Mouse (Mus musculus): ENCODE measurements around the gene Drd4. TPM values are rescaled to one million over a fixed set of nuclear protein-coding genes. Genes with fewer than 3 reads are reported as not detected.

Gene Drd4
- total RNA-seq, 2 experiments from 2014 or later, result 0.41 to 0.66 TPM

- no peak for DNase-seq (ENCODE audit: low spot score in 2 of 2)
- intact Hi-C loops (cut with DNase I), result no loop called here
These were observed 36.7 kb downstream of the Drd4 start for GRCm38 (mm10) chr7:141328373-141328990.

GRCm38 (mm10) chr7:141330706-141331105, 38.9 kb downstream of the Drd4 start:
- intact Hi-C loops (cut with DNase I), result no loop called here
- no peak for DNase-seq (ENCODE audit: low spot score in 2 of 2)

DNA sequence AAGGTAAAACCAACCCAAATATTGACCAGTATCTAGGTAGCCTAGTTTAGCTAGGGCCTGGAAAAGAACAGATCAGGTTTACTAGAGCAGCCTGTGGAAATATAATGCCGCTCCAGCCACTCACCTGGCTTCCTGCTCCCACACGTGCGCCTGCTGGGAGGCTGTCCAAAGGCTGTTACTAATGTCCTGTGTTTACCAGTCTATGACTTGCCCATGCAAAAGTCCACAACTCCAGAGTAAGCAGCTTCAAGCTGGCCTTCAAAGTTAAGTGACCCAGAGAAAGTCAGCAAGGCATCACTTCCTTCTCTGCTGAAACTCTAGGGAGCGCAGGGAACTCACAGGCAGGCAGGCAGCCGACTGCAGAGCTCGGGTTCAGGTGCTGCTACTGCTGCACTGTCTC, 40.2 kb downstream of the Drd4 start:
- no peak for DNase-seq (ENCODE audit: low spot score in 2 of 2)
- intact Hi-C loops (cut with DNase I), result no loop called here

DNA sequence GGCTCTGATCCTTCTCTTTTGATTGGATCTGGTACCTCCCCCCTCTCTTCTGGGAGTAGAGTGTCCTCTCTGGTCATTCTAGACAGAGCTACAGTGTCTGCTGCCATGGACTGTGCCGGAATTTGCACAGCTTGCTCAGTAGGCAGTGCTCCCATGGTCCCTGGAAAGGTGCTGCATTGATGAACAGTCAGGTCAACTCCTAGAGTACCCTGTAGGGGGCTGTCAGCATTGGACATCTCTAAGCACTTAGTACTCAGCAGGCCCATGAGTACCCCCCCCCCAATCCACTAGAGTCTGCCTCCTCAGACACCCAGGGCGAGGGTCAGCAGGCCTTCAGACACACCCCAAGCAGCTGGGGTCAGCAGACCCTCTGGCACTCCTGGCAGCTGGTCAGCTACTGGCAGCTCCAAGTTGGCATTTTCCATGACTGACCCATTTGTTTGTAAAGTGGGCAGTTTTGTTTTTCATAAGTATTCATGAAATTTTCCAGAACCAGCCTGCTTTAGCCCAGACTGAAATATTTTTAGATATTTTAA, 43.3 kb downstream of the Drd4 start:
- intact Hi-C loops (cut with DNase I), result no loop called here
- no peak for DNase-seq (ENCODE audit: low spot score in 2 of 2)

- DNase-seq (ENCODE audit: low spot score in 2 of 2), result peak in 1 of 2 experiments; percentile 47
- intact Hi-C loops (cut with DNase I), result no loop called here
These were observed 43.9 kb downstream of the Drd4 start for GRCm38 (mm10) chr7:141335682-141336081.

GRCm38 (mm10) chr7:141336296-141336695, 44.5 kb downstream of the Drd4 start:
- DNase-seq (ENCODE audit: low spot score in 2 of 2), result no peak
- intact Hi-C loops (cut with DNase I), result no loop called here

DNA sequence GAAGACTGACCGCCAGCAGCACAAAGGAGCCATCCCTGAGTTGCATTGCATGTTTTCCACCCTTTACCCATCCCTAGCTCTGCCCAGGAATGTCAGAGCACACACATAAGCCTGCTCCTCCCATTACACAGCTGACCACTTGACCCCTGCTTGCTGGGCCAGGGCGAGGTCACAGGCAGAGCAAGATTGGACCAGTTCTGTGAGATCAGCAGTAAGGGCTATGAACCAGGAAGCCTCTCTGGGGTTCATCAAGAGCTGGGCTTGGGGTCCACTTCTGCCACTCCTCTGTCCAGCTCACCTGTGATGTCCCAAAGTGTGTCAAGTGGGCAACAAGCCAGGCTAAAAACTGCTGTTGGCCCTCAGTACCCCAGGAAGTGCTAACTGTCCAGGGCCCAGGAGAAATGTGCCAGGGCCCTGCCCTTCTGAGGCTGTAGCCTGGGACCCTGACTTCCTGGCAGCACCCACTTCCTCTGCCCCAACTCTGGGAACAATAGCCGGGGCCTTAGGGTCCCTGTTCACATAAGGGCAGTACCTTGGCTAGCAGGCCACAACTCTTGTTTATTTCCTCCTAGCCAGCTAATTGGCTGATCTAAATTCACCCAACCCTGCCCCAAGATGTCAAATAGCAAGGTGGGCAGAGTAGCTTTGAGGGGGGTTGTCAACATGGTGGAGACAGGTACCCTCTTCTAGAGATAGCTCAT, 46.1 kb downstream of the Drd4 start:
- DNase-seq (ENCODE audit: low spot score in 2 of 2), result no peak
- intact Hi-C loops (cut with DNase I), result no loop called here

DNA sequence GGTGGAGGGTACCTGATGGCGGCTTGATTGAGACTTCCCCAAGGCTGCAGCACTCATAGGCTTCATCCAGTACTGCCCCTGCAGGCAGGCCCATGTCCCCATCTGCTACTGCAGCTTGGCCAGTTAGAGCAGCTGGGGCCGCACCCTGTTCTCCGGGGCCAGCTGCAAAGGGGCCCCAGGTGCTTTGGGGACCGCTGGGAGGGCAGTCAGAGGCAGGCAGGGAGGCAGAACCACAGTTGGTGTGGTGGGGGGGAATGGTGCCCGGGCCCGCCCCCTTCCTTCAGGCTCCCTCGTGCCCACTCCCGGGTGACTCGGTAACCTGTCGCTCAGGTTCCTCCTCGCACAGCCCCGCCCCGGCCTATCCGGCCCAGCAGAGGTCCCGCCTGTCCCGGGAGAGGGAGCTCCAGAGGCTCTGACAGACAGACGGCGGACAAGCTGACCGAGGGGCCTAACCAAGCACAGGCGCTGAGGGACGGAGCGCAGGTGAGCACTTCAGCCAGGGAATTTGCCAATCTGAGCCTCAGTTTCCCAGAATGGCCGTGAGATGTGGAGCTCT, 46.8 kb downstream of the Drd4 start, which contains the start of gene Eps8l2:
Gene Eps8l2 (plus strand): TSS at position 305 of the 556 bp plus-strand sequence.
- intact Hi-C loops (cut with DNase I), result no loop called here
- no peak for DNase-seq (ENCODE audit: low spot score in 2 of 2)

DNA sequence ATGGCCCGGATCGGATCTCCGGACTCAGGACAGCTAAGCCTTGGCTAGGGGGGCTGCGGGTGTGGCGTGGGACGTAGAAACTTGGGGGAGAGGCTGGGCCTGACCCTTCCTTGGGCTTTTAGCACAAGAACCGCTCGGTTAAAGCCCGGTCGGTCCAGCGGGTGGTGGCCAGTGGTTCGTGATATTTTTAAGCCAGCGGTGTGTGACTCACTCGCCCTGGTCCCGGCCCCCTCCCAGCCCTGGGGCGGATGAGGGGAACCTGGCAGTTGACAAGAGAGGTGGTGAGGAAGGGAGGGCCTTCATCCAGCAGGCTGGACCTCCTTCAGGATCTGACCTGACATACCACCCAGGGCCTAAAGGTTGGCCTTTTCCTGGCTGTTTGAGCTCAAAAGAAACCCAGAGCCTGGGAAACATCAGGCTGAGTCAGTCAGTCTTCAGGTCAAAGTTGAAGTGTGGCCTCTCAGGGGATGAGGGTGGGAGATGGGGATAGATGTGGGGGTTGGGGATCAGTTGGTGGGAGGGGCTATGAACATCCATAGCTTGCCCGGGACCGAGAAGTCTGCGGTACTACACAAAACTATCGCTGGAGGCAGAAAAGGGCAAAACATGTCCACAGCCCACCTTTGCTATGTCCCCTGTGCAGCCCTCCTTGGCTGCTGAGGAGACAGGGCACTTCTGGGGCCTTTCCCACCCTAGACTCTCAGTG, 47.6 kb downstream of the Drd4 start:
- intact Hi-C loops (cut with DNase I), result no loop called here
- DNase-seq (ENCODE audit: low spot score in 2 of 2), result no peak

DNA sequence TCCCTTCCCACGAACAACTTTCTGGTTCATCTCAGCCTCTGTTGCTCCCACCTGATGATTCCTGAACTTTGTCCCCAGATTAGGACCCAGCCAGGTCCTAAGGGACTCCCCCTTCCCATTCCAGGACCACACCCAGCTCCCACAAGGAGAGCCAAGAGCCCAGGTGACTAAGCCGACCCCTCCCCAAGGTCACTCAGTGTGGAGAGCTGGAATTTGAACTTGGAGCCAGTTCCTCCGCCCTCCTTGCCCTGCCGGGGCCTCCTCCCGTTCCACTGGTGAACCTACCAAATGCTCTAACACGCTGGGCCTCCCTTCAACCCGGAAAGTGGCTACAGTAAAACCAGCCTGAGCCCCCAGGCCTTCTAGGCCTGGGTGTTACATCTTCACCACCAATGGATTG, 48.2 kb downstream of the Drd4 start:
- no peak for DNase-seq (ENCODE audit: low spot score in 2 of 2)
- intact Hi-C loops (cut with DNase I), result no loop called here

DNA sequence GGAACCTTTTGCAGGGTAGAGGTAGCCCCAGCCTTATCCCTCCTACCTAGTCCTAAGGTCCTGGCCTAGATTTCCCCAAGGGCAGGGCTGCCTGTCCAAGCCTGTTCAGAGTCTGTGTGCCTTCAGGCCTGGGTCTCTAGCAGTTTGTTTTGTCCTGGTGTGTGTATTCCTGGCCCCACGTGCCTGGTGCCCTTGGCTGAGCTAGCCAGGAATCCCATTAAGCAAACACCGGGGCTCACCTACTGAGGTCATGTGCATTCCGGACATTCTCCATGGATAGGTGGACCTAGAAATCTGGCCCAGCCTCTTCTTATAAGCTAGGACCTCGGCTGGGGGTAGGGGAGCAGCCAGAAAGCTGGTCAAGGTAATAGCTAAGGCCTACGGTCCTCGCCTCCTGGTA, 48.7 kb downstream of the Drd4 start:
- DNase-seq (ENCODE audit: low spot score in 2 of 2), result no peak
- intact Hi-C loops (cut with DNase I), result no loop called here

- DNase-seq (ENCODE audit: low spot score in 2 of 2), result no peak
- intact Hi-C loops (cut with DNase I), result no loop called here
These were observed 50.0 kb downstream of the Drd4 start for GRCm38 (mm10) chr7:141341689-141342226.

- no peak for DNase-seq (ENCODE audit: low spot score in 2 of 2)
- intact Hi-C loops (cut with DNase I), result no loop called here
These were observed 51.4 kb downstream of the Drd4 start for GRCm38 (mm10) chr7:141343230-141343629.

DNA sequence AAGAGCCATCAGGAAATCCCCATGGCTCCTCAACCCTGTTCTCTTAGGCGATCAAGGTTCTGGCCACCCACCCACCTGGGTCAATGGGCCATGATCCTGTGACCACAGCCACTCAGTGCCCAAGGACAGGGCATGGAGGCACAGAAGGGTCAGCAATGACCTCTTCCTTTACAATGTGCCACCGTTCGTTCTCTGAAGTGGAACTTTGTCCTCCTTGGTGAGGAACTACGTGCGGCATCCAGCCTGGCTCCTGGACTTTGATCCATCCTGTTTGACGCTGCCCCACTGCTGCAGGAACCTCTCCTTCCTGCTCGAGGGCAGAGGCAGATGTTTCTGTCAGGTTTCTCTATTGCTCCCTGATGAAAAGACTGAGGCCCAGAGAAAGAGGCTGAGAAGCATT, 51.9 kb downstream of the Drd4 start:
- intact Hi-C loops (cut with DNase I), result no loop called here
- no peak for DNase-seq (ENCODE audit: low spot score in 2 of 2)

DNA sequence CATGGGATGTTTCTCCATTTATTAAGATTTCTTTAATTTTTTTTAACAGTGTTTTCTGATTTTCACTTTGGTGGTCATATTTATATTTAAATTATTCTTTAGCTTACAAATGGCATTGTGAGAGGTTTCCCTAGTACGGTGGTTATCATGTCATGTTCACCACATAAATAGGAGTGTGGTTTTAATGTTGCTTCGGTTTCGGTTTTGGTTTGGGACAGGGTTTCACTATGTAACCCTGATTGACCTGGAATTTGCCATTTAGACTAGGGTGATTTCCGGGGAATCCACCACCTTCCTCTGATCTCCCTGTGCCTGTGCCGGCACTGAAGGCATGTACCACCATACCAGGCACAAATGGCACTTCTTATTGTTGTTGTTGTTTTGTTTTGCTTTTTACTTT, 53.0 kb downstream of the Drd4 start:
- intact Hi-C loops (cut with DNase I), result no loop called here
- DNase-seq (ENCODE audit: low spot score in 2 of 2), result no peak

Other genes with a start within 250 kb of the Drd4 start
- 10 to 100 TPM; 79.6 to 84.3 TPM for gene B4galnt4, start 230.9 kb upstream of the Drd4 start, total RNA-seq (2021)
- gene Pkp3, start 213.8 kb upstream of the Drd4 start, total RNA-seq (2021), result under 1 TPM in 1 of 2 experiments, not detected in 1; 0.21 TPM
- gene Sigirr, start 191.4 kb upstream of the Drd4 start, total RNA-seq (2021), result 1 to 10 TPM; 2.9 to 3.2 TPM
- gene Ano9, start 174.2 kb upstream of the Drd4 start, total RNA-seq (2021), result not detected
- 10 to 100 TPM; 47.3 to 53.6 TPM for gene Ptdss2, start 169.6 kb upstream of the Drd4 start, total RNA-seq (2021)
- gene Rnh1, start 119.1 kb upstream of the Drd4 start, total RNA-seq (2021), result 10 to 100 TPM; 30.5 to 32.9 TPM
- 100 to 1,000 TPM; 279 to 287 TPM for gene Hras, start 98.0 kb upstream of the Drd4 start, total RNA-seq (2021)
- 1 to 10 TPM; 3.1 to 4.4 TPM for gene Lrrc56, start 97.8 kb upstream of the Drd4 start, total RNA-seq (2021)
- not detected for gene Lmntd2, start 77.9 kb upstream of the Drd4 start, total RNA-seq (2021)
- 1 to 10 TPM in 1 of 2 experiments, under 1 TPM in 1; 0.78 to 1.5 TPM for gene Rassf7, start 76.1 kb upstream of the Drd4 start, total RNA-seq (2021)
- 10 to 100 TPM; 75.5 to 76.4 TPM for gene Phrf1, start 63.2 kb upstream of the Drd4 start, total RNA-seq (2021)
- gene Irf7, start 25.5 kb upstream of the Drd4 start, total RNA-seq (2021), result 1 to 10 TPM in 1 of 2 experiments, under 1 TPM in 1; 0.78 to 1.1 TPM
- gene Cdhr5, start 15.2 kb upstream of the Drd4 start, total RNA-seq (2021), result not detected
- not detected for gene Sct, start 12.9 kb upstream of the Drd4 start, total RNA-seq (2021)
- 10 to 100 TPM; 71.8 to 76.6 TPM for gene Deaf1, start 35.7 kb downstream of the Drd4 start, total RNA-seq (2021)
- 10 to 100 TPM; 33.4 to 34.6 TPM for gene Tmem80, start 35.7 kb downstream of the Drd4 start, total RNA-seq (2021)
- 1 to 10 TPM; 3.0 to 3.3 TPM for gene Eps8l2, start 46.9 kb downstream of the Drd4 start, total RNA-seq (2021)
- gene Taldo1, start 100.2 kb downstream of the Drd4 start, total RNA-seq (2021), result 100 to 1,000 TPM; 103 TPM
- 10 to 100 TPM; 41.3 to 48.4 TPM for gene Gatd1, start 122.1 kb downstream of the Drd4 start, total RNA-seq (2021)
- gene Cend1, start 137.5 kb downstream of the Drd4 start, total RNA-seq (2021), result 100 to 1,000 TPM; 288 to 314 TPM
- gene Slc25a22, start 145.9 kb downstream of the Drd4 start, total RNA-seq (2021), result 100 to 1,000 TPM; 292 to 311 TPM
- gene Pidd1, start 152.0 kb downstream of the Drd4 start, total RNA-seq (2021), result under 1 TPM; 0.64 to 0.96 TPM
- 100 to 1,000 TPM; 488 to 498 TPM for gene Rplp2, start 155.4 kb downstream of the Drd4 start, total RNA-seq (2021)
- gene Pnpla2, start 163.2 kb downstream of the Drd4 start, total RNA-seq (2021), result 10 to 100 TPM; 21.4 to 28.6 TPM
- 1 to 10 TPM; 2.5 to 4.1 TPM for gene Cracr2b, start 169.1 kb downstream of the Drd4 start, total RNA-seq (2021)
- gene Cd151, start 175.4 kb downstream of the Drd4 start, total RNA-seq (2021), result 10 to 100 TPM; 25.3 to 29.6 TPM
- gene Polr2l, start 183.1 kb downstream of the Drd4 start, total RNA-seq (2021), result 10 to 100 TPM; 40.8 to 45.7 TPM
- 10 to 100 TPM; 13.8 to 16.6 TPM for gene Tspan4, start 183.2 kb downstream of the Drd4 start, total RNA-seq (2021)
- 10 to 100 TPM; 66.7 to 68.0 TPM for gene Chid1, start 247.9 kb downstream of the Drd4 start, total RNA-seq (2021)